Mouse (Mus musculus): ENCODE measurements around the gene Commd8. TPM values are rescaled to one million over a fixed set of nuclear protein-coding genes. Genes with fewer than 3 reads are reported as not detected.
"Not testable (repeated sequence)": the region's sequence is repeated elsewhere in the genome, so short reads cannot be mapped to it uniquely, and the experiment has no call there.

The Commd8 gene
- polyA plus RNA-seq, 1 experiment from 2014 or later = 203 TPM

- 93% methylated on average over 11 of the region's 11 CpGs for WGBS
- H3K4me1 ChIP-seq (replicated peaks; ENCODE audit: control insufficient read depth, insufficient read depth, low read length) = no peaks in the 10 kb centered on the region
- H3K4me2 ChIP-seq (replicated peaks; ENCODE audit: low read depth, low read length) = no peak overlapping the region
- DNase-seq (ENCODE audit: low spot score) = no peak
- no peaks in the 10 kb centered on the region for H3K27me3 ChIP-seq (ENCODE audit: control insufficient read depth, insufficient read depth, low read length)
- H3K9ac ChIP-seq (ENCODE audit: low read depth, low read length) = no peak overlapping the region
- no peak overlapping the region for H3K27ac ChIP-seq (ENCODE audit: low read depth, low read length)
- no peak for ATAC-seq (ENCODE audit: low FRiP score)
- no peak overlapping the region for H3K4me3 ChIP-seq (ENCODE audit: low read depth, low read length)
- 0 out of 2 replicates have a peak, but pooled peaks cover 6% of the 10 kb centered on the region for H3K36me3 ChIP-seq (ENCODE audit: control insufficient read depth, insufficient read depth, low read length)
- H3K9me3 ChIP-seq (ENCODE audit: control insufficient read depth, low read length) = no peaks in the 10 kb centered on the region
Observed at GRCm38 (mm10) chr5:72160781-72161485, 7.1 kb downstream of the Commd8 start.

GRCm38 (mm10) chr5:72159537-72159936 lies 8.5 kb downstream of the Commd8 start:
- Histone ChIP-seq H3K27ac (ENCODE audit: low read depth, low read length) (no peak overlapping the region), H3K4me3 (ENCODE audit: low read depth, low read length) (no peak overlapping the region), H3K36me3 (ENCODE audit: control insufficient read depth, insufficient read depth, low read length) (0 out of 2 replicates have a peak, but pooled peaks cover 6% of the 10 kb centered on the region), H3K4me1 (replicated peaks; ENCODE audit: control insufficient read depth, insufficient read depth, low read length) (no peaks in the 10 kb centered on the region), H3K27me3 (ENCODE audit: control insufficient read depth, insufficient read depth, low read length) (no peaks in the 10 kb centered on the region), H3K4me2 (replicated peaks; ENCODE audit: low read depth, low read length) (no peak overlapping the region), H3K9ac (ENCODE audit: low read depth, low read length) (no peak overlapping the region), H3K9me3 (ENCODE audit: control insufficient read depth, low read length) (no peaks in the 10 kb centered on the region)
- DNase-seq (ENCODE audit: low spot score) (no peak), ATAC-seq (ENCODE audit: low FRiP score) (no peak)
- 89% methylated on average over 6 of the region's 6 CpGs for WGBS

- H3K4me2 ChIP-seq (replicated peaks; ENCODE audit: low read depth, low read length) = no peak overlapping the region
- no peak overlapping the region for H3K4me3 ChIP-seq (ENCODE audit: low read depth, low read length)
- ATAC-seq (ENCODE audit: low FRiP score) (no peak), DNase-seq (ENCODE audit: low spot score) (no peak)
- no peaks in the 10 kb centered on the region for H3K4me1 ChIP-seq (replicated peaks; ENCODE audit: control insufficient read depth, insufficient read depth, low read length)
- WGBS = 93% methylated on average over 12 of the region's 12 CpGs
- no peaks in the 10 kb centered on the region for H3K9me3 ChIP-seq (ENCODE audit: control insufficient read depth, low read length)
- H3K27ac ChIP-seq (ENCODE audit: low read depth, low read length) = no peak overlapping the region
- 0 out of 2 replicates have a peak, but pooled peaks cover 6% of the 10 kb centered on the region for H3K36me3 ChIP-seq (ENCODE audit: control insufficient read depth, insufficient read depth, low read length)
- H3K9ac ChIP-seq (ENCODE audit: low read depth, low read length) = no peak overlapping the region
- no peaks in the 10 kb centered on the region for H3K27me3 ChIP-seq (ENCODE audit: control insufficient read depth, insufficient read depth, low read length)
Observed at GRCm38 (mm10) chr5:72158667-72159066, 9.3 kb downstream of the Commd8 start.

GRCm38 (mm10) chr5:72156598-72156997 lies 11.4 kb downstream of the Commd8 start:
- no peaks in the 10 kb centered on the region for H3K4me1 ChIP-seq (replicated peaks; ENCODE audit: control insufficient read depth, insufficient read depth, low read length)
- H3K27ac ChIP-seq (ENCODE audit: low read depth, low read length) = no peak overlapping the region
- H3K9me3 ChIP-seq (ENCODE audit: control insufficient read depth, low read length) = no peaks in the 10 kb centered on the region
- ATAC-seq (ENCODE audit: low FRiP score) (no peak), DNase-seq (ENCODE audit: low spot score) (no peak)
- H3K4me2 ChIP-seq (replicated peaks; ENCODE audit: low read depth, low read length) = no peak overlapping the region
- H3K9ac ChIP-seq (ENCODE audit: low read depth, low read length) = no peak overlapping the region
- WGBS = 97% methylated on average over 5 of the region's 5 CpGs
- H3K4me3 ChIP-seq (ENCODE audit: low read depth, low read length) = no peak overlapping the region
- 0 out of 2 replicates have a peak, but pooled peaks cover 6% of the 10 kb centered on the region for H3K36me3 ChIP-seq (ENCODE audit: control insufficient read depth, insufficient read depth, low read length)
- H3K27me3 ChIP-seq (ENCODE audit: control insufficient read depth, insufficient read depth, low read length) = no peaks in the 10 kb centered on the region

GRCm38 (mm10) chr5:72155686-72156085 lies 12.3 kb downstream of the Commd8 start:
- H3K27me3 ChIP-seq (ENCODE audit: control insufficient read depth, insufficient read depth, low read length); H3K4me1 ChIP-seq (replicated peaks; ENCODE audit: control insufficient read depth, insufficient read depth, low read length); ATAC-seq (ENCODE audit: low FRiP score); H3K4me3 ChIP-seq (ENCODE audit: low read depth, low read length); H3K36me3 ChIP-seq (ENCODE audit: control insufficient read depth, insufficient read depth, low read length); H3K9ac ChIP-seq (ENCODE audit: low read depth, low read length); H3K9me3 ChIP-seq (ENCODE audit: control insufficient read depth, low read length); H3K27ac ChIP-seq (ENCODE audit: low read depth, low read length); H3K4me2 ChIP-seq (replicated peaks; ENCODE audit: low read depth, low read length); DNase-seq (ENCODE audit: low spot score): not testable (repeated sequence)
- WGBS = 71% methylated on average over 3 of the region's 3 CpGs

GRCm38 (mm10) chr5:72150870-72151269 lies 17.1 kb downstream of the Commd8 start:
- Histone ChIP-seq H3K9me3 (ENCODE audit: control insufficient read depth, low read length) (no peaks in the 10 kb centered on the region), H3K4me3 (ENCODE audit: low read depth, low read length) (no peak overlapping the region), H3K27me3 (ENCODE audit: control insufficient read depth, insufficient read depth, low read length) (no peaks in the 10 kb centered on the region), H3K36me3 (ENCODE audit: control insufficient read depth, insufficient read depth, low read length) (no peaks in the 10 kb centered on the region), H3K4me1 (replicated peaks; ENCODE audit: control insufficient read depth, insufficient read depth, low read length) (no peaks in the 10 kb centered on the region), H3K9ac (ENCODE audit: low read depth, low read length) (no peak overlapping the region), H3K27ac (ENCODE audit: low read depth, low read length) (no peak overlapping the region), H3K4me2 (replicated peaks; ENCODE audit: low read depth, low read length) (no peak overlapping the region)
- no peak for DNase-seq (ENCODE audit: low spot score)
- ATAC-seq (ENCODE audit: low FRiP score) = no peak
- 95% methylated on average over 5 of the region's 5 CpGs for WGBS

GRCm38 (mm10) chr5:72148679-72149078 lies 19.3 kb downstream of the Commd8 start:
- Histone ChIP-seq H3K27ac (ENCODE audit: low read depth, low read length) (no peak overlapping the region), H3K9me3 (ENCODE audit: control insufficient read depth, low read length) (no peaks in the 10 kb centered on the region), H3K36me3 (ENCODE audit: control insufficient read depth, insufficient read depth, low read length) (no peaks in the 10 kb centered on the region), H3K9ac (ENCODE audit: low read depth, low read length) (no peak overlapping the region), H3K27me3 (ENCODE audit: control insufficient read depth, insufficient read depth, low read length) (no peaks in the 10 kb centered on the region), H3K4me3 (ENCODE audit: low read depth, low read length) (no peak overlapping the region), H3K4me1 (replicated peaks; ENCODE audit: control insufficient read depth, insufficient read depth, low read length) (no peaks in the 10 kb centered on the region), H3K4me2 (replicated peaks; ENCODE audit: low read depth, low read length) (no peak overlapping the region)
- peak; percentile 45; the same call in 1 of the 2 replicates for ATAC-seq (ENCODE audit: low FRiP score)
- WGBS = 42% methylated on average over 5 of the region's 5 CpGs
- DNase-seq (ENCODE audit: low spot score) = peak; percentile 21

GRCm38 (mm10) chr5:72139619-72140018 lies 28.4 kb downstream of the Commd8 start:
- ATAC-seq (ENCODE audit: low FRiP score) = no peak
- DNase-seq (ENCODE audit: low spot score) = no peak
- no peak overlapping the region for H3K27ac ChIP-seq (ENCODE audit: low read depth, low read length)
- WGBS = 97% methylated on average over 1 of the region's 1 CpGs
- no peak overlapping the region for H3K4me2 ChIP-seq (replicated peaks; ENCODE audit: low read depth, low read length)
- no peak overlapping the region for H3K4me3 ChIP-seq (ENCODE audit: low read depth, low read length)
- no peaks in the 10 kb centered on the region for H3K36me3 ChIP-seq (ENCODE audit: control insufficient read depth, insufficient read depth, low read length)
- no peaks in the 10 kb centered on the region for H3K9me3 ChIP-seq (ENCODE audit: control insufficient read depth, low read length)
- no peaks in the 10 kb centered on the region for H3K27me3 ChIP-seq (ENCODE audit: control insufficient read depth, insufficient read depth, low read length)
- H3K9ac ChIP-seq (ENCODE audit: low read depth, low read length) = no peak overlapping the region
- no peaks in the 10 kb centered on the region for H3K4me1 ChIP-seq (replicated peaks; ENCODE audit: control insufficient read depth, insufficient read depth, low read length)

- H3K36me3 ChIP-seq (ENCODE audit: control insufficient read depth, insufficient read depth, low read length) = no peaks in the 10 kb centered on the region
- H3K27me3 ChIP-seq (ENCODE audit: control insufficient read depth, insufficient read depth, low read length) = no peaks in the 10 kb centered on the region
- DNase-seq (ENCODE audit: low spot score) (no peak), ATAC-seq (ENCODE audit: low FRiP score) (no peak)
- no peak overlapping the region for H3K4me3 ChIP-seq (ENCODE audit: low read depth, low read length)
- H3K27ac ChIP-seq (ENCODE audit: low read depth, low read length) = no peak overlapping the region
- no peak overlapping the region for H3K9ac ChIP-seq (ENCODE audit: low read depth, low read length)
- H3K4me1 ChIP-seq (replicated peaks; ENCODE audit: control insufficient read depth, insufficient read depth, low read length) = no peaks in the 10 kb centered on the region
- H3K4me2 ChIP-seq (replicated peaks; ENCODE audit: low read depth, low read length) = no peak overlapping the region
- WGBS = 89% methylated on average over 7 of the region's 7 CpGs
- H3K9me3 ChIP-seq (ENCODE audit: control insufficient read depth, low read length) = no peaks in the 10 kb centered on the region
Observed at GRCm38 (mm10) chr5:72138256-72138655, 29.7 kb downstream of the Commd8 start.
